Mouse (Mus musculus) testis, adult 2 months (tissue): ENCODE results near the gene Hadh. TPM values are rescaled to one million over a fixed set of nuclear protein-coding genes. Genes with fewer than 3 reads are reported as not detected.

Experiments used
- H3K27ac ChIP-seq: fragments of 200-500 bp; 2 replicates; pipeline ENCODE4 v1.5.1; 2012; ENCODE audit warnings: low read depth, low read length; ENCODE audit not compliant: control insufficient read depth, insufficient read depth
- H3K27me3 ChIP-seq: fragments of 200-500 bp; 2 replicates; pipeline ENCODE4 v1.6.1; 2012; ENCODE audit warnings: mild to moderate bottlenecking, low read length, moderate library complexity; ENCODE audit not compliant: control insufficient read depth, insufficient read depth
- H3K36me3 ChIP-seq: fragments of 200-500 bp; 2 replicates; pipeline ENCODE4 v1.6.1; 2012; ENCODE audit warnings: mild to moderate bottlenecking, low read length; ENCODE audit not compliant: control insufficient read depth, insufficient read depth
- H3K4me1 ChIP-seq: fragments of 200-500 bp; 2 replicates; pipeline ENCODE4 v1.6.1; 2012; ENCODE audit warnings: low read length; ENCODE audit not compliant: control insufficient read depth, insufficient read depth
- H3K4me3 ChIP-seq: fragments of 200-500 bp; 2 replicates; pipeline ENCODE4 v1.5.1; 2012; ENCODE audit warnings: low read depth, mild to moderate bottlenecking, low read length, moderate library complexity, mixed read lengths; ENCODE audit not compliant: control insufficient read depth
- CTCF ChIP-seq: fragments of 200-500 bp; IDR thresholded peaks from 2 replicates; pipeline ENCODE4 v1.5.1; 2012; ENCODE audit warnings: low read depth, mild to moderate bottlenecking, inconsistent platforms, low read length, moderate library complexity; ENCODE audit not compliant: control insufficient read depth, insufficient read depth, insufficient replicate concordance
- POLR2A ChIP-seq: fragments of 200-500 bp; IDR thresholded peaks from 2 replicates; pipeline ENCODE4 v1.6.1; 2012; ENCODE audit warnings: low read depth, mild to moderate bottlenecking, inconsistent platforms, low read length, moderate library complexity; ENCODE audit not compliant: control insufficient read depth
- polyA plus RNA-seq: library from polyadenylated mRNA; depleted of rRNA; stranded (reverse); fragments of >200 nt; gene quantifications from 2 replicates; pipeline ENCODE4 v1.2.3, GENCODE M21; 2012

The Hadh gene
- polyA plus RNA-seq, 1 experiment = 36.2 TPM

GRCm38 (mm10) chr3:131295513-131296200 is 23.8 kb upstream of the Hadh start:
- Histone ChIP-seq H3K4me3 (no peak overlapping the region), H3K36me3 (no peaks in the 10 kb centered on the region), H3K4me1 (no peaks in the 10 kb centered on the region), H3K27ac (no peak overlapping the region), H3K27me3 (no peaks in the 10 kb centered on the region)
- TF ChIP-seq POLR2A (no peak), CTCF (no peak)

GRCm38 (mm10) chr3:131294503-131294902 is 22.6 kb upstream of the Hadh start:
- TF ChIP-seq POLR2A = no peak
- no peak for TF ChIP-seq CTCF
- Histone ChIP-seq H3K27ac (no peak overlapping the region), H3K4me1 (no peaks in the 10 kb centered on the region), H3K36me3 (no peaks in the 10 kb centered on the region), H3K27me3 (no peaks in the 10 kb centered on the region), H3K4me3 (no peak overlapping the region)

DNA sequence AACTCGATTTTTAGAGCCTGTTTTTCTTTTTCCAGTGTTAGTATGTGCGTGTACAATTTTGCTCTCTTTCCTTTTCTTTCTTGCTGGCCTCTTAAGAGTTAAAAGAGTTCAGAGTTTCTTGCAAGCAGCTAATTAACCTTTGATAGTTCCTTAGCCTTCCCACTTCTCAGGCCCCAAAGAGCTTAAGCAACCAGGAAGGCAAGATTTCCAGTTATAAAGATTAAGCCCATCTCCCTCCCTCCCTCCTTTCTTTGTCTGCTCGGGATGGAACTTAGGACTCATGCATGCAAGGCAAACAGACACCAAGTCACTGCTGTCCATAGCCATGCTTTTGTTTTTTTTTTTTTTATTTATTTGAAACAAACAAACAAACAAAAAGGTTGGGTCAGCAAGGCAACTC is 21.1 kb upstream of the Hadh start:
- Histone ChIP-seq H3K27ac (no peak overlapping the region), H3K4me1 (no peaks in the 10 kb centered on the region), H3K4me3 (no peak overlapping the region), H3K36me3 (no peaks in the 10 kb centered on the region), H3K27me3 (no peaks in the 10 kb centered on the region)
- TF ChIP-seq POLR2A (no peak), CTCF (no peak)

DNA sequence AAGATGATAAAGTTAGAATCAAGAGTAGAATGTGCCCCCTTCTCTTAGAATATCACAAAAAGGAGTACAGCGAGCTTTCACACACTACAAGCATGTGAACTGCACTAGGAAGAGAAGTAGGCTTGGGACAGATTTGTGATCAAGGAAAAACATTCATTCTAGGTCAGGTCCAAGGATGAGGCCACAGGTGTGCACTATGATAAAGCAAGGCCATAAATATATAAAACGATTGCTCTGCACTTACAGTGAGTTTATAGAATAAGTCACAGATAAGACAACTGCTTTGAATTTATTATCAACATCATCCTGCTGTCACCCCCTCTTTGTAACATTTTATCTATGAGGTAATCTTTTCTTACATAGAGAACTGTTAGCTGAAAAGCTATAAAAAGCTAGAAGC is 20.4 kb upstream of the Hadh start:
- H3K4me1 ChIP-seq = no peaks in the 10 kb centered on the region
- no peaks in the 10 kb centered on the region for H3K36me3 ChIP-seq
- H3K4me3 ChIP-seq = no peak overlapping the region
- no peaks in the 10 kb centered on the region for H3K27me3 ChIP-seq
- no peak for TF ChIP-seq CTCF
- no peak overlapping the region for H3K27ac ChIP-seq

DNA sequence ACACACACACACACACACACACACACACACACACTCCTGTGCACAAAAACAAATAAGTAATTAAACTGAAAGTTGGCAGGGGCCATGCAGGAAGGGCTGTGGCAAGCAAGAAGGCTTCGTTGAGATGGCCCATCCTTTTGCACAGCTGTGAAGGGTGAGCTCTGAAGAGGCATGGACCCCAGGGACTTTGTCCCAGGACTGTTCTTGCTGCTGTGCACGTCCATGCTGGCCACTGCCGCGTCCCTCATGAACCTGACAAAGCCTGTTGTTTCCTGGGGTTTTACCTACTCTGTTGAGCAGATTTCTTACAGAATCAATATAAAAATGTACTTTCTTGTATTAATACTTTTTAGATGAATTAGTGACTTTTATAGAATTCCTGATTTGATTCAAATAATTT is 20.0 kb upstream of the Hadh start:
- Histone ChIP-seq H3K27me3 (no peaks in the 10 kb centered on the region), H3K36me3 (no peaks in the 10 kb centered on the region), H3K27ac (no peak overlapping the region), H3K4me1 (no peaks in the 10 kb centered on the region), H3K4me3 (no peak overlapping the region)
- TF ChIP-seq POLR2A (no peak), CTCF (no peak)

DNA sequence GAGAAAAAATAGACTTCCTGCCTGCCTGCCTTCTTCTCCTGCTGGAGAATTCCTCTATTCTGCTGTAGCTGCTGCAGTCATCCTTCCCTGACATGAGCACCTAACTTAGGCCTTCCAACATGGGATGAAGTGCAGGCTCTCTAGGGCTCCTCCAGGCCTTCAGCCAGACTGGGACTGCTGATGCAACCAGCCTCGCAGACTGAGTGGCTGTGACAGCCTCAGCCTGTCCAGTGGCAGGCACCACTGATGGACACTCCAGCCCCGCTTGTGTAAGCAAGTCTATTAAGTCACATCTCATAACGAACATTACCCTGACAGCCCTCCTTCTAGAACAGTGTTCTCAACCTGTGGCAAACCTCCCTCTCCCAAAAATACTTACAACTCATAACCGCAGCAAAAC is 2.2 kb upstream of the Hadh start:
- no peaks in the 10 kb centered on the region for H3K27me3 ChIP-seq
- no peak overlapping the region for H3K4me3 ChIP-seq
- no peaks in the 10 kb centered on the region; the same call in 1 of the 2 replicates for H3K4me1 ChIP-seq
- H3K27ac ChIP-seq = no peak overlapping the region
- no peaks in the 10 kb centered on the region for H3K36me3 ChIP-seq
- TF ChIP-seq CTCF (no peak), POLR2A (no peak)

GRCm38 (mm10) chr3:131272374-131273100 is 636 bp upstream of the Hadh start:
- Histone ChIP-seq H3K27ac (no peak overlapping the region; the same call in 1 of the 2 replicates), H3K4me3 (peak overlapping the region; percentile 38), H3K4me1 (no peaks in the 10 kb centered on the region; the same call in 1 of the 2 replicates), H3K27me3 (no peaks in the 10 kb centered on the region), H3K36me3 (no peaks in the 10 kb centered on the region)
- TF ChIP-seq POLR2A (no peak), CTCF (no peak)
